Mouse (Mus musculus): ENCODE results near the gene Erp27. TPM values are rescaled to one million over a fixed set of nuclear protein-coding genes. Genes with fewer than 3 reads are reported as not detected.
A peak's percentile ranks its signal among the peaks of the same experiment; 100 is the strongest.

Erp27 gene
- polyA plus RNA-seq, 1 experiment, result 0.32 TPM

- WGBS, result 72% methylated on average over 11 of the region's 11 CpGs
- no peak for DNase-seq (ENCODE audit: low read depth, low spot score)
These were observed 18.4 kb upstream of the Erp27 start for GRCm38 (mm10) chr6:136940188-136940960.

GRCm38 (mm10) chr6:136939326-136940187, 17.6 kb upstream of the Erp27 start:
- DNase-seq (ENCODE audit: low read depth, low spot score), result no peak
- WGBS, result 77% methylated on average over 14 of the region's 14 CpGs

- DNase-seq (ENCODE audit: low read depth, low spot score), result no peak
- WGBS, result 67% methylated on average over 18 of the region's 18 CpGs
These were observed 16.5 kb upstream of the Erp27 start for GRCm38 (mm10) chr6:136938331-136939126.

- 67% methylated on average over 3 of the region's 3 CpGs for WGBS
- DNase-seq (ENCODE audit: low read depth, low spot score), result no peak
These were observed 15.1 kb upstream of the Erp27 start for GRCm38 (mm10) chr6:136937117-136937516.

GRCm38 (mm10) chr6:136936361-136936760, 14.4 kb upstream of the Erp27 start:
- WGBS, result 74% methylated on average over 9 of the region's 9 CpGs

GRCm38 (mm10) chr6:136935233-136935632, 13.3 kb upstream of the Erp27 start:
- WGBS, result 78% methylated on average over 3 of the region's 3 CpGs
- DNase-seq (ENCODE audit: low read depth, low spot score), result no peak

More at GRCm38 (mm10) chr6:136936361-136936760, 14.4 kb upstream of the Erp27 start:
- DNase-seq (ENCODE audit: low read depth, low spot score), result no peak

GRCm38 (mm10) chr6:136934068-136934467, 12.1 kb upstream of the Erp27 start:
- 84% methylated on average over 7 of the region's 7 CpGs for WGBS
- DNase-seq (ENCODE audit: low read depth, low spot score), result no peak

GRCm38 (mm10) chr6:136931246-136931645, 9.3 kb upstream of the Erp27 start:
- WGBS, result 86% methylated on average over 13 of the region's 13 CpGs

GRCm38 (mm10) chr6:136930677-136931076, 8.7 kb upstream of the Erp27 start:
- no peak for DNase-seq (ENCODE audit: low read depth, low spot score)
- 3% methylated on average over 12 of the region's 12 CpGs for WGBS

More at GRCm38 (mm10) chr6:136931246-136931645, 9.3 kb upstream of the Erp27 start:
- DNase-seq (ENCODE audit: low read depth, low spot score), result no peak

- 84% methylated on average over 1 of the region's 1 CpGs for WGBS
- no peak for DNase-seq (ENCODE audit: low read depth, low spot score)
These were observed 5.6 kb upstream of the Erp27 start for GRCm38 (mm10) chr6:136927626-136928025.

GRCm38 (mm10) chr6:136925049-136925448, 3.1 kb upstream of the Erp27 start:
- WGBS, result 71% methylated on average over 8 of the region's 8 CpGs
- no peak for DNase-seq (ENCODE audit: low read depth, low spot score)

GRCm38 (mm10) chr6:136923532-136923931, 1.6 kb upstream of the Erp27 start, which contains the start of gene Pde6h:
Gene Pde6h, plus strand, starts transcription at chr6:136923832.
- 90% methylated on average over 8 of the region's 8 CpGs for WGBS
- no peak for DNase-seq (ENCODE audit: low read depth, low spot score)

GRCm38 (mm10) chr6:136922871-136923270, 891 bp upstream of the Erp27 start:
- no peak for DNase-seq (ENCODE audit: low read depth, low spot score)
- whole genome bisulfite sequencing, result 94% methylated on average over 7 of the region's 7 CpGs

- 72% methylated on average over 7 of the region's 7 CpGs for WGBS
These were observed 379 bp downstream of the Erp27 start for GRCm38 (mm10) chr6:136921601-136922000.

GRCm38 (mm10) chr6:136920320-136921257, 1.4 kb downstream of the Erp27 start:
- peak; percentile 46 for DNase-seq (ENCODE audit: low read depth, low spot score)
- 30% methylated on average over 16 of the region's 16 CpGs for WGBS

More at GRCm38 (mm10) chr6:136921601-136922000, 379 bp downstream of the Erp27 start:
- no peak for DNase-seq (ENCODE audit: low read depth, low spot score)

GRCm38 (mm10) chr6:136917885-136918284, 4.1 kb downstream of the Erp27 start:
- DNase-seq (ENCODE audit: low read depth, low spot score), result no peak
- 29% methylated on average over 2 of the region's 2 CpGs for WGBS

- no peak for DNase-seq (ENCODE audit: low read depth, low spot score)
- 77% methylated on average over 8 of the region's 8 CpGs for WGBS
These were observed 6.1 kb downstream of the Erp27 start for GRCm38 (mm10) chr6:136915721-136916395.

- peak; percentile 45 for DNase-seq (ENCODE audit: low read depth, low spot score)
- WGBS, result 35% methylated on average over 6 of the region's 6 CpGs
These were observed 7.7 kb downstream of the Erp27 start for GRCm38 (mm10) chr6:136914234-136914633.
